Mouse (Mus musculus) layer of hippocampus, adult 9-10 months (tissue): ENCODE measurements around the gene Gm8011.
"Not testable (repeated sequence)": the region's sequence is repeated elsewhere in the genome, so short reads cannot be mapped to it uniquely, and the experiment has no call there.

Experiments used
- DNase-seq: peaks from one replicate; pipeline ENCODE4 v3.0.0; 2022; ENCODE audit warnings: low spot score

Gene Gm8011

GRCm38 (mm10) chr14:42463581-42463980 lies at the start of gene Gm8011:
Gm8011 (plus strand) TSS chr14:42463881.
- DNase-seq = not testable (repeated sequence)

DNA sequence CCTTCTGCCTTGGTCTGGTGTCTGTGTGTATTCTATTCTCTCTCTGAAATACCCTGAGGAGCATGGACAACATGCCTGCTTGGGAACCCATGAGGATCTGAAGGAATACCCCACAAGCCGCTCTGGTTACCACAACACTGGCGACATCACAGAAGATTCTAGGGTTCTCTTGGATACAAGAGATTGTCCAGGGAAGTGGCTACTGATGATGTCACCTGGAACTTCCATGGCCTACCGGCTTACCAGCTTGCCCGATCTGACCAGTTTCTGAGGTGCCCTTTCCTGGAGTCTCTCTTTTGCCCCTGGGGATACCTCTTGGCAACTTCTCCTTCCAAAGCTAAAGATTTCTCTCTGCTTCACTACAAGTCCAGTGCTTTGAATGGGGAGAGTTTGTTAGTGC lies 24.1 kb upstream of the Gm8011 start, which contains the start of gene Gm8005:
Gene Gm8005 (minus strand): TSS at position 101 of the 400 bp plus-strand sequence.
- DNase-seq = not testable (repeated sequence)

DNA sequence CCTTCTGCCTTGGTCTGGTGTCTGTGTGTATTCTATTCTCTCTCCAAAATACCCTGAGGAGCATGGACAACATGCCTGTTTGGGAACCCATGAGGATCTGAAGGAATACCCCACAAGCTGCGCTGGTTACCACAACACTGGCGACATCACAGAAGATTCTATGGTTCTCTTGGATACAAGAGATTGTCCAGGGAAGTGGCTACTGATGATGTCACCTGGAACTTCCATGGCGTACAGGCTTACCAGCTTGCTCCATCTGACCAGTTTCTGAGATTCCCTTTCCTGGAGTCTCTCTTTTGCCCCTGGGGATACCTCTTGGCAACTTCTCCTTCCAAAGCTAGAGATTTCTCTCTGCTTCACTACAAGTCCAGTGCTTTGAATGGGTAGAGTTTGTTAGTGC lies 38.6 kb downstream of the Gm8011 start, which contains the start of gene Gm8020:
Gene Gm8020 (minus strand): TSS at position 101 of the 400 bp plus-strand sequence.
- not testable (repeated sequence) for DNase-seq
